Mouse (Mus musculus): ENCODE measurements around the gene Pam.
"Not testable (repeated sequence)": the region's sequence is repeated elsewhere in the genome, so short reads cannot be mapped to it uniquely, and the experiment has no call there.

The Pam gene

GRCm38 (mm10) chr1:98038252-98038651, 57.2 kb downstream of the Pam start:
- DNase-seq (ENCODE audit: low spot score in 2 of 2): no peak

- DNase-seq (ENCODE audit: low spot score in 2 of 2): no peak
These were observed 59.7 kb downstream of the Pam start for GRCm38 (mm10) chr1:98035736-98036135.

GRCm38 (mm10) chr1:98031802-98032201, 63.6 kb downstream of the Pam start:
- no peak for DNase-seq (ENCODE audit: low spot score in 2 of 2)

- DNase-seq (ENCODE audit: low spot score in 2 of 2): no peak
These were observed 66.4 kb downstream of the Pam start for GRCm38 (mm10) chr1:98029025-98029424.

- no peak for DNase-seq (ENCODE audit: low spot score in 2 of 2)
These were observed 67.0 kb downstream of the Pam start for GRCm38 (mm10) chr1:98028468-98028867.

GRCm38 (mm10) chr1:98027959-98028358, 67.5 kb downstream of the Pam start:
- DNase-seq (ENCODE audit: low spot score in 2 of 2): no peak

GRCm38 (mm10) chr1:98025924-98026640, 69.4 kb downstream of the Pam start:
- DNase-seq (ENCODE audit: low spot score in 2 of 2): no peak

- no peak for DNase-seq (ENCODE audit: low spot score in 2 of 2)
These were observed 71.6 kb downstream of the Pam start for GRCm38 (mm10) chr1:98023866-98024265.

GRCm38 (mm10) chr1:98018987-98019386, 76.5 kb downstream of the Pam start:
- DNase-seq (ENCODE audit: low spot score in 2 of 2): no peak

GRCm38 (mm10) chr1:98016004-98016848, 79.2 kb downstream of the Pam start:
- DNase-seq (ENCODE audit: low spot score in 2 of 2): no peak

- DNase-seq (ENCODE audit: low spot score in 2 of 2): no peak
These were observed 79.9 kb downstream of the Pam start for GRCm38 (mm10) chr1:98015564-98015963.

- DNase-seq (ENCODE audit: low spot score in 2 of 2): peak in 1 of 2 experiments; percentile 35
These were observed 92.7 kb downstream of the Pam start for GRCm38 (mm10) chr1:98002561-98003425.

- no peak for DNase-seq (ENCODE audit: low spot score in 2 of 2)
These were observed 96.0 kb downstream of the Pam start for GRCm38 (mm10) chr1:97999465-97999864.

- DNase-seq (ENCODE audit: low spot score in 2 of 2): not testable (repeated sequence)
These were observed 96.5 kb downstream of the Pam start for GRCm38 (mm10) chr1:97998961-97999360.

GRCm38 (mm10) chr1:97997088-97997487, 98.4 kb downstream of the Pam start:
- DNase-seq (ENCODE audit: low spot score in 2 of 2): no peak

GRCm38 (mm10) chr1:97991976-97992375, 103.5 kb downstream of the Pam start:
- DNase-seq (ENCODE audit: low spot score in 2 of 2): no peak

GRCm38 (mm10) chr1:97983189-97983588, 112.3 kb downstream of the Pam start:
- no peak for DNase-seq (ENCODE audit: low spot score in 2 of 2)

GRCm38 (mm10) chr1:97979422-97979821, 116.0 kb downstream of the Pam start:
- no peak for DNase-seq (ENCODE audit: low spot score in 2 of 2)

GRCm38 (mm10) chr1:97977521-97977920, 117.9 kb downstream of the Pam start:
- no peak for DNase-seq (ENCODE audit: low spot score in 2 of 2)

- DNase-seq (ENCODE audit: low spot score in 2 of 2): peak; percentile 67 to 73
These were observed 118.5 kb downstream of the Pam start for GRCm38 (mm10) chr1:97976873-97977473.

GRCm38 (mm10) chr1:97976072-97976471, 119.4 kb downstream of the Pam start:
- no peak for DNase-seq (ENCODE audit: low spot score in 2 of 2)

- DNase-seq (ENCODE audit: low spot score in 2 of 2): no peak
These were observed 120.5 kb downstream of the Pam start for GRCm38 (mm10) chr1:97974968-97975367.

All from urinary bladder, postnatal 36 days (tissue).